Mouse (Mus musculus): ENCODE measurements around the gene Abcb11. TPM values are rescaled to one million over a fixed set of nuclear protein-coding genes. Genes with fewer than 3 reads are reported as not detected.

Gene Abcb11
- polyA plus RNA-seq, 1 experiment, result not detected

GRCm38 (mm10) chr2:69210773-69211172 is 131.6 kb downstream of the Abcb11 start, which contains the start of gene G6pc2:
G6pc2 (plus strand) TSS chr2:69211073.
- H3K4me3 ChIP-seq (ENCODE audit: low read depth, low read length), result no peak within 1 kb of the TSS
- H3K4me1 ChIP-seq (ENCODE audit: control insufficient read depth, insufficient read depth, low read length), result peaks cover 2% of the 10 kb centered on the region
- no peaks in the 10 kb centered on the region for H3K9me3 ChIP-seq (replicated peaks; ENCODE audit: control insufficient read depth, insufficient read depth, low read length, poor library complexity, severe bottlenecking)
- no peaks in the 10 kb centered on the region for H3K36me3 ChIP-seq (ENCODE audit: control insufficient read depth, insufficient read depth, low read length, poor library complexity, severe bottlenecking)
- H3K9ac ChIP-seq (ENCODE audit: low read depth, poor library complexity, severe bottlenecking), result no peak within 1 kb of the TSS
- TF ChIP-seq POLR2A (IDR thresholded peaks at IDR 0.05; ENCODE audit: insufficient read depth, low read length), result no peak
- no peak for TF ChIP-seq CTCF (IDR thresholded peaks at IDR 0.05; ENCODE audit: low read depth, low read length)
- no peak for TF ChIP-seq EP300 (IDR thresholded peaks at IDR 0.05; ENCODE audit: insufficient read depth, low read depth, low read length)
- no peak within 1 kb of the TSS for H3K27ac ChIP-seq (ENCODE audit: insufficient read depth, low read length)
- no peaks in the 10 kb centered on the region for H3K27me3 ChIP-seq (ENCODE audit: control insufficient read depth, insufficient read depth, low read length, poor library complexity, severe bottlenecking)

GRCm38 (mm10) chr2:69209684-69210083 is 132.7 kb downstream of the Abcb11 start:
- Histone ChIP-seq H3K4me3 (ENCODE audit: low read depth, low read length) (no peak overlapping the region), H3K9me3 (replicated peaks; ENCODE audit: control insufficient read depth, insufficient read depth, low read length, poor library complexity, severe bottlenecking) (no peaks in the 10 kb centered on the region), H3K27me3 (ENCODE audit: control insufficient read depth, insufficient read depth, low read length, poor library complexity, severe bottlenecking) (no peaks in the 10 kb centered on the region), H3K36me3 (ENCODE audit: control insufficient read depth, insufficient read depth, low read length, poor library complexity, severe bottlenecking) (no peaks in the 10 kb centered on the region; the same call in 1 of the 2 replicates), H3K4me1 (ENCODE audit: control insufficient read depth, insufficient read depth, low read length) (peaks cover 2% of the 10 kb centered on the region), H3K9ac (ENCODE audit: low read depth, poor library complexity, severe bottlenecking) (no peak overlapping the region), H3K27ac (ENCODE audit: insufficient read depth, low read length) (no peak overlapping the region)
- TF ChIP-seq CTCF (IDR thresholded peaks at IDR 0.05; ENCODE audit: low read depth, low read length), result no peak
- 0 out of 2 replicates have a peak, but pooled peaks have one; percentile 17 for TF ChIP-seq EP300 (IDR thresholded peaks at IDR 0.05; ENCODE audit: insufficient read depth, low read depth, low read length)
- TF ChIP-seq POLR2A (IDR thresholded peaks at IDR 0.05; ENCODE audit: insufficient read depth, low read length), result no peak

GRCm38 (mm10) chr2:69206523-69206922 is 135.9 kb downstream of the Abcb11 start:
- Histone ChIP-seq H3K27ac (ENCODE audit: insufficient read depth, low read length) (no peak overlapping the region), H3K27me3 (ENCODE audit: control insufficient read depth, insufficient read depth, low read length, poor library complexity, severe bottlenecking) (no peaks in the 10 kb centered on the region), H3K9me3 (replicated peaks; ENCODE audit: control insufficient read depth, insufficient read depth, low read length, poor library complexity, severe bottlenecking) (no peaks in the 10 kb centered on the region), H3K9ac (ENCODE audit: low read depth, poor library complexity, severe bottlenecking) (peak overlapping the region; percentile 37; the same call in 1 of the 2 replicates), H3K4me1 (ENCODE audit: control insufficient read depth, insufficient read depth, low read length) (no peaks in the 10 kb centered on the region), H3K4me3 (ENCODE audit: low read depth, low read length) (no peak overlapping the region), H3K36me3 (ENCODE audit: control insufficient read depth, insufficient read depth, low read length, poor library complexity, severe bottlenecking) (peaks cover 21% of the 10 kb centered on the region)
- TF ChIP-seq EP300 (IDR thresholded peaks at IDR 0.05; ENCODE audit: insufficient read depth, low read depth, low read length) (no peak), CTCF (IDR thresholded peaks at IDR 0.05; ENCODE audit: low read depth, low read length) (no peak), POLR2A (IDR thresholded peaks at IDR 0.05; ENCODE audit: insufficient read depth, low read length) (no peak)

DNA sequence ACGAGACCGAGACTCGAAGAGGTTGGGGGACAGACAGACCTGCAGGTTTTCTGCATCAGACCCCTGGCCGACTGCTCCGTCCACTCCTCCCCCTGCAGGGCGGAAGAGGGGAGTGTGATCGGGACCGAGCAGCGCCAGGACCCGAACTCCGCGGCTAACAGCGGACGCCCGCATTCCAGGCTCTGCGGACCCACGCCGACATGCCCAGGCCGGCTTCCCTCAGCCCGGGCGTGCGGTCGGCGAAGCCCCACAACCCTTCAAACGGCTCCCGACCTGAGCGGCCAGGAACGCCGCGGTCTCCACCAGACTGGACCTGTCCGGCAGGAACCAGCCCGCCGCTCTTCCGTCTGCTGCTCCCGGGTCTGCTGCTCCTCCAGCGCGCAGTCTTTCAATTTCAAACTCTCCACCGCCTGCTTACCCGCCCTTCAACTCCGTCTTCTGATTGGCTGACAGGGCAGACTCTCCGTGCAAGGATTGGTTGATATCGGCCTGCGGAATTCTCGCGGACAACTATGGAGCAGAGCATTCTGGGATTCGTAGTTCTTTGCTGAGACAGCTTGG is 136.5 kb downstream of the Abcb11 start, which contains the start of gene Spc25:
Gene Spc25 (minus strand): TSS at position 404 of the 561 bp plus-strand sequence.
- Histone ChIP-seq H3K9me3 (replicated peaks; ENCODE audit: control insufficient read depth, insufficient read depth, low read length, poor library complexity, severe bottlenecking) (no peaks in the 10 kb centered on the region), H3K36me3 (ENCODE audit: control insufficient read depth, insufficient read depth, low read length, poor library complexity, severe bottlenecking) (peaks cover 28% of the 10 kb centered on the region), H3K27me3 (ENCODE audit: control insufficient read depth, insufficient read depth, low read length, poor library complexity, severe bottlenecking) (no peaks in the 10 kb centered on the region), H3K27ac (ENCODE audit: insufficient read depth, low read length) (no peak within 1 kb of the TSS), H3K9ac (ENCODE audit: low read depth, poor library complexity, severe bottlenecking) (peak within 1 kb of the TSS; percentile 89), H3K4me3 (ENCODE audit: low read depth, low read length) (peak within 1 kb of the TSS; percentile 95), H3K4me1 (ENCODE audit: control insufficient read depth, insufficient read depth, low read length) (no peaks in the 10 kb centered on the region)
- no peak for TF ChIP-seq EP300 (IDR thresholded peaks at IDR 0.05; ENCODE audit: insufficient read depth, low read depth, low read length)
- peak; percentile 78 for TF ChIP-seq POLR2A (IDR thresholded peaks at IDR 0.05; ENCODE audit: insufficient read depth, low read length)
- TF ChIP-seq CTCF (IDR thresholded peaks at IDR 0.05; ENCODE audit: low read depth, low read length), result no peak

- Histone ChIP-seq H3K27me3 (ENCODE audit: control insufficient read depth, insufficient read depth, low read length, poor library complexity, severe bottlenecking) (no peaks in the 10 kb centered on the region), H3K36me3 (ENCODE audit: control insufficient read depth, insufficient read depth, low read length, poor library complexity, severe bottlenecking) (peaks cover 29% of the 10 kb centered on the region), H3K9me3 (replicated peaks; ENCODE audit: control insufficient read depth, insufficient read depth, low read length, poor library complexity, severe bottlenecking) (no peaks in the 10 kb centered on the region), H3K4me3 (ENCODE audit: low read depth, low read length) (peak overlapping the region; percentile 95), H3K27ac (ENCODE audit: insufficient read depth, low read length) (no peak overlapping the region), H3K4me1 (ENCODE audit: control insufficient read depth, insufficient read depth, low read length) (no peaks in the 10 kb centered on the region), H3K9ac (ENCODE audit: low read depth, poor library complexity, severe bottlenecking) (peak overlapping the region; percentile 89)
- no peak for TF ChIP-seq EP300 (IDR thresholded peaks at IDR 0.05; ENCODE audit: insufficient read depth, low read depth, low read length)
Observed at GRCm38 (mm10) chr2:69205185-69205584, 137.2 kb downstream of the Abcb11 start.

- peaks cover 22% of the 10 kb centered on the region for H3K36me3 ChIP-seq (ENCODE audit: control insufficient read depth, insufficient read depth, low read length, poor library complexity, severe bottlenecking)
Observed at GRCm38 (mm10) chr2:69193555-69193954, 148.9 kb downstream of the Abcb11 start.

More at GRCm38 (mm10) chr2:69193555-69193954, 148.9 kb downstream of the Abcb11 start:
- Histone ChIP-seq H3K4me3 (ENCODE audit: low read depth, low read length) (no peak overlapping the region), H3K9me3 (replicated peaks; ENCODE audit: control insufficient read depth, insufficient read depth, low read length, poor library complexity, severe bottlenecking) (no peaks in the 10 kb centered on the region), H3K27me3 (ENCODE audit: control insufficient read depth, insufficient read depth, low read length, poor library complexity, severe bottlenecking) (no peaks in the 10 kb centered on the region), H3K9ac (ENCODE audit: low read depth, poor library complexity, severe bottlenecking) (no peak overlapping the region), H3K4me1 (ENCODE audit: control insufficient read depth, insufficient read depth, low read length) (no peaks in the 10 kb centered on the region), H3K27ac (ENCODE audit: insufficient read depth, low read length) (no peak overlapping the region)
- TF ChIP-seq CTCF (IDR thresholded peaks at IDR 0.05; ENCODE audit: low read depth, low read length) (no peak), POLR2A (IDR thresholded peaks at IDR 0.05; ENCODE audit: insufficient read depth, low read length) (no peak), EP300 (IDR thresholded peaks at IDR 0.05; ENCODE audit: insufficient read depth, low read depth, low read length) (no peak)
